Mouse (Mus musculus): ENCODE measurements around the gene Trpm6. TPM values are rescaled to one million over a fixed set of nuclear protein-coding genes. Genes with fewer than 3 reads are reported as not detected.
A peak's percentile ranks its signal among the peaks of the same experiment; 100 is the strongest.

Gene Trpm6
- total and polyA plus RNA-seq, 3 experiments = 0.01 TPM; not detected in 2

DNA sequence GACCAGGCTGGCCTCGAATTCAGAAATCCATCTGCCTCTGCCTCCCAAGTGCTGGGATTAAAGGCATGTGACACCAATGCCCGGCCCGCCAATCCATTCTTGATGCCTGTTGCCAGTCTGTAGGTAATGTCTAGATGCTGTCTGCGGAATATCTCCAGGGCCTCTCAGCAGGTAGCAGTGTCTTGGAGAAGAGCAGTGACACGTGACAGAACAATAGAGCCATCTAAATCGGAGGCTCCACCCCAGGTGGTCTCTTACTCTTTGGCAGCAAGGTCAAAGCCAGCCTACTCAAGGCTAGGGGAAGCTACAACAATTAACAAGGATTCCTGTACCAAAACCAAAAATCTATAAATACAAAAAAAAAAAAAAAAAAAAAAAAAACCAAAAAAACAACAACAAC lies 38.9 kb upstream of the Trpm6 start:
- no peak for DNase-seq (ENCODE audit: low read depth, low spot score)
- Histone ChIP-seq H3K27ac (ENCODE audit: control insufficient read depth, low read depth, low read length) (no peak overlapping the region), H3K4me3 (ENCODE audit: control insufficient read depth in 1 of 2, insufficient read depth in 1 of 2, low read depth in 2 of 2, low read length in 2 of 2) (no peak overlapping the region), H3K36me3 (ENCODE audit: control insufficient read depth in 1 of 2, insufficient read depth in 2 of 2, low read length in 2 of 2) (peaks cover 3 to 10% of the 10 kb centered on the region in 2 experiments; a peak in 3 of 4 replicates), H3K9ac (ENCODE audit: control insufficient read depth, low read depth, low read length, poor library complexity, severe bottlenecking) (no peak overlapping the region), H3K9me3 (replicated peaks; ENCODE audit: insufficient read depth, low read length) (no peaks in the 10 kb centered on the region), H3K4me1 (ENCODE audit: control insufficient read depth in 1 of 2, insufficient read depth in 2 of 2, low read length in 2 of 2) (peaks cover 0 to 6% of the 10 kb centered on the region in 2 experiments; a peak in 1 of 4 replicates), H3K27me3 (ENCODE audit: control insufficient read depth in 1 of 2, insufficient read depth in 2 of 2, low read length in 2 of 2) (no peaks in the 10 kb centered on the region), H3K79me2 (ENCODE audit: control insufficient read depth, insufficient read depth, low read length, poor library complexity) (peaks cover 28% of the 10 kb centered on the region)
- TF ChIP-seq RCOR1 (IDR thresholded peaks at IDR 0.05; ENCODE audit: low read depth, low read length) (no peak), ZNF384 (IDR thresholded peaks at IDR 0.05; ENCODE audit: low read depth, low read length) (no peak), USF1 (IDR thresholded peaks at IDR 0.05; ENCODE audit: low read depth, low read length) (no peak), KAT2A (conservative IDR thresholded peaks at IDR 0.05; ENCODE audit: low read depth, low read length) (no peak)

DNA sequence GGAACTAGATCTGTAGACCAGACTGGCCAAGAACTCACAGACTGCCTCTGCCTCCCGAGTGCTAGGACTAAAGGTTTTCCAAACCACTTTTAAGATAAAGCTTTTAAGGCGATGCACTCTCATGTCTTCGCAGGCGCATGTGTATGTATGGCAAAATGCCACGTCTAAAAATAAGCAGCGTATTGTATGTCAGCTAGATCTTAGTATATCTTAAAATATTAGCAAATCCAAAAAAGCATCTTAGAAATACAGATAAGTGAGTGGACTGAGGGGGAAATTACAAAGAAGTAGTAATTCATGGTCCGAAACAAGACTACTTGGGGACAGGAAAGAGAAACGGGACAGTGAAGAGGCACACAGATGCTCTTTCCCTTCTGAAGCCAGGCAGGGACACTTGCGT lies 38.2 kb upstream of the Trpm6 start:
- Histone ChIP-seq H3K79me2 (ENCODE audit: control insufficient read depth, insufficient read depth, low read length, poor library complexity) (peaks cover 32% of the 10 kb centered on the region), H3K9me3 (replicated peaks; ENCODE audit: insufficient read depth, low read length) (no peaks in the 10 kb centered on the region), H3K4me1 (ENCODE audit: control insufficient read depth in 1 of 2, insufficient read depth in 2 of 2, low read length in 2 of 2) (peaks cover 0 to 6% of the 10 kb centered on the region in 2 experiments; a peak in 1 of 4 replicates), H3K27me3 (ENCODE audit: control insufficient read depth in 1 of 2, insufficient read depth in 2 of 2, low read length in 2 of 2) (no peaks in the 10 kb centered on the region), H3K27ac (ENCODE audit: control insufficient read depth, low read depth, low read length) (peak overlapping the region; percentile 98), H3K36me3 (ENCODE audit: control insufficient read depth in 1 of 2, insufficient read depth in 2 of 2, low read length in 2 of 2) (peaks cover 3 to 10% of the 10 kb centered on the region in 2 experiments; a peak in 3 of 4 replicates), H3K4me3 (ENCODE audit: control insufficient read depth in 1 of 2, insufficient read depth in 1 of 2, low read depth in 2 of 2, low read length in 2 of 2) (peak overlapping the region; percentile 58 to 77), H3K9ac (ENCODE audit: control insufficient read depth, low read depth, low read length, poor library complexity, severe bottlenecking) (peak overlapping the region; percentile 98)
- peak; percentile 78 for DNase-seq (ENCODE audit: low read depth, low spot score)
- peak; percentile 42; the same call in 1 of the 2 replicates for TF ChIP-seq MAX (IDR thresholded peaks at IDR 0.05; ENCODE audit: low read length)
- peak; percentile 23; the same call in 1 of the 2 replicates for TF ChIP-seq BHLHE40 (IDR thresholded peaks at IDR 0.05; ENCODE audit: borderline replicate concordance, low read depth, low read length)
- peak; percentile 12 for TF ChIP-seq SIN3A (IDR thresholded peaks at IDR 0.05; ENCODE audit: low read length)
- peak; percentile 14; the same call in 1 of the 2 replicates for TF ChIP-seq HCFC1 (IDR thresholded peaks at IDR 0.05; ENCODE audit: low read depth, low read length)
- no peak for TF ChIP-seq TBP (IDR thresholded peaks at IDR 0.05; ENCODE audit: low read depth, low read length)
- no peak; the same call in 1 of the 2 replicates for TF ChIP-seq TCF12 (IDR thresholded peaks at IDR 0.05; ENCODE audit: low read depth, low read length)
- TF ChIP-seq CHD2 (IDR thresholded peaks at IDR 0.05; ENCODE audit: low read length) = no peak
- no peak for TF ChIP-seq ELF1 (IDR thresholded peaks at IDR 0.05; ENCODE audit: low read depth, low read length)
- peak in 1 of 2 experiments; percentile 17; a peak in 1 of 4 replicates for TF ChIP-seq EP300 (IDR thresholded peaks at IDR 0.05; ENCODE audit: low read depth in 1 of 2, low read length in 2 of 2)
- no peak for TF ChIP-seq MYB (IDR thresholded peaks at IDR 0.05; ENCODE audit: low read depth, low read length)
- TF ChIP-seq MXI1 (IDR thresholded peaks at IDR 0.05; ENCODE audit: low read depth, low read length) = peak; percentile 76; the same call in 1 of the 2 replicates
- no peak for TF ChIP-seq RAD21 (IDR thresholded peaks at IDR 0.05; ENCODE audit: low read depth, low read length)
- no peak for TF ChIP-seq ZMIZ1 (IDR thresholded peaks at IDR 0.05; ENCODE audit: low read depth, low read length)
- TF ChIP-seq ETS1 (IDR thresholded peaks at IDR 0.05; ENCODE audit: low read depth, low read length) = peak; percentile 61; the same call in 1 of the 2 replicates
- TF ChIP-seq MAFK (IDR thresholded peaks at IDR 0.05; ENCODE audit: borderline replicate concordance, low read depth, low read length) = no peak
- peak; percentile 55; the same call in 1 of the 2 replicates for TF ChIP-seq NRF1 (IDR thresholded peaks at IDR 0.05; ENCODE audit: insufficient read depth, low read depth, low read length, poor library complexity, severe bottlenecking)
- peak; percentile 68; the same call in 1 of the 2 replicates for TF ChIP-seq MEF2A (IDR thresholded peaks at IDR 0.05; ENCODE audit: extremely low read depth, insufficient replicate concordance, low read depth, low read length, poor library complexity, severe bottlenecking)
- no peak for TF ChIP-seq MAZ (IDR thresholded peaks at IDR 0.05; ENCODE audit: low read depth, low read length)
- TF ChIP-seq UBTF (IDR thresholded peaks at IDR 0.05; ENCODE audit: borderline replicate concordance, insufficient read depth, low read depth, low read length) = no peak
- TF ChIP-seq GATA1 (IDR thresholded peaks at IDR 0.05; ENCODE audit: low read depth, low read length) = 0 out of 2 replicates have a peak, but pooled peaks have one; percentile 28
- no peak for TF ChIP-seq POLR2A (IDR thresholded peaks at IDR 0.05; ENCODE audit: control insufficient read depth in 1 of 2, insufficient read depth in 1 of 2, low read depth in 1 of 2, low read length in 2 of 2, poor library complexity in 1 of 2)
- TF ChIP-seq RCOR1 (IDR thresholded peaks at IDR 0.05; ENCODE audit: low read depth, low read length) = 0 out of 2 replicates have a peak, but pooled peaks have one; percentile 26
- no peak for TF ChIP-seq USF2 (IDR thresholded peaks at IDR 0.05; ENCODE audit: borderline replicate concordance in 1 of 2, insufficient read depth in 1 of 2, low read depth in 1 of 2, low read length in 2 of 2)
- TF ChIP-seq CHD1 (IDR thresholded peaks at IDR 0.05; ENCODE audit: low read depth, low read length) = no peak
- TF ChIP-seq POLR2AphosphoS2 (IDR thresholded peaks at IDR 0.05; ENCODE audit: low read length) = no peak
- TF ChIP-seq MYC (IDR thresholded peaks at IDR 0.05; ENCODE audit: low read depth, low read length) = peak; percentile 58; the same call in 1 of the 2 replicates
- TF ChIP-seq KAT2A (conservative IDR thresholded peaks at IDR 0.05; ENCODE audit: low read depth, low read length) = no peak
